Mouse (Mus musculus) brain, embryonic 14.5 days (tissue): ENCODE results near the gene Nrxn1.

ENCODE experiments used
- CTCF ChIP-seq: fragments of 200-500 bp; IDR thresholded peaks from 2 replicates; pipeline ENCODE4 v1.5.1; 2012; ENCODE audit warnings: inconsistent platforms, mild to moderate bottlenecking, moderate library complexity, borderline replicate concordance; ENCODE audit not compliant: insufficient read depth, insufficient read length; ENCODE audit errors: extremely low read depth
- POLR2A ChIP-seq: fragments of 200-500 bp; IDR thresholded peaks from 2 replicates; pipeline ENCODE4 v1.6.1; 2012; ENCODE audit warnings: mild to moderate bottlenecking, inconsistent platforms, borderline replicate concordance; ENCODE audit not compliant: poor library complexity, insufficient read depth, insufficient read length, severe bottlenecking; ENCODE audit errors: extremely low read depth

DNA sequence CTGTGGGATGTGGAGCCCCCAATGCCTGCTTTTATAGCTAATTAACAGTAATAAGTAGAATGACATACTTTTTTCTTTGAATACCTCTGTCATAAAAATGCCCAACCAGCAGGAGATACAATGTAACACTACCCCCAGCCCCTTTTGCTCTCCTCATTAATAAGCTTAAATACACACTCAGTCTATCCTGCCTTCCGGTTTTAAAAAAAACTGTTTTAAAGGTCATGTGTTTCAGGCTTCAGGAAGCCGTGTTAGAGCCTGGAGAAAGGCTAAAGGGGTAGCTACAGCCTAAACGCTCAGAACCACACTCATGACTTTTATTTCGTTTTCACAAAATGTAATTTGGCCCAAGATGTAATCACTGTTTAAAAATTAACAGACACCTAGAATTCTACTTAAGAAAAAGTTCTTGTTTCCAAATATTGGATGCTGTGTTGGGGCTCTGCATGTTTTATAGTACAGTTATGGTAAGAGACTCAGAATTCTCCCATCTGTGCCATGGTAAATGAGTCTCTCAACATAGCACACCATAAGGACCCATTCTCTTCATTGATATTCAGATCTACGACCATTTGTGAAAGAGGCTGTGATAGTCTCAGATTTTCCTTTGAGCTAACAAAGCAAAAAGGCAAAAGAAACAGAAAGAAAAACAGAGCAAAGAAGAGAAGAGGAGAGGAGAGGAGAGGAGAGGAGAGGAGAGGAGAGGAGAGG, 743.3 kb downstream of the Nrxn1 start:
- TF ChIP-seq CTCF = no peak
- no peak for TF ChIP-seq POLR2A
